13 mouse cellular contexts compared by ENCODE assay signal in the genomic region with DNA sequence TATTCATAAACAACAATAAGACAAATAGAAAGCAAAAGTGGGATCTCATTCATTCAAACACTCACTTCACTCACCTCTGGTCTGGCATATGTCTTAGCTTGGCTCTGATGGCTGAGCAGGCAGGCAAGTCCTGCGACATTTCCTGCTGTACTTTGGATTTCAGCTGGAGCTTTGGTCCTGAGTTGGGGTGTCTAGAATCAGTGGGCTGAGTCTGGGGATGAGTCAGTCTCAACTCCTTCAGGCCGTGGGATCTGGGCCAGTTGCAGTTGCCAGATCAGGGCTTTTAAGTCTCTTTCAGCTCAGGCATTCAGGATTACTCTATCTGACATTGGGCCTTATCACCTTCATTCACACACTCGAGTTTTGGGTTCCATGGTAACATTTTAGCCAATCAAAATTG.
DNase-seq lines count a peak whose midpoint lies in the region; ATAC-seq lines count a peak whose summit lies in the region.
"Had no signal": no experiment of that assay in that cellular context is flagged by ENCODE, and none has a peak within 500 bp of the region (broad histone marks: within the 10 kb centered on the region; RNA-seq: fewer than 3 reads in every experiment).

No protein-coding gene starts in this region.

- no peak for ATAC-seq in megakaryocyte-erythroid progenitor cell, adult 5-6 weeks (replicated peaks; ENCODE audit: low FRiP score, low TSS enrichment, poor library complexity, severe bottlenecking)
- ATAC-seq: activated CD4-positive, CD25-positive, alpha-beta regulatory T cell, adult 4 months; liver, embryonic 12.5 days had no signal

- peak; percentile 71 for DNase-seq in heart, adult 11 months
- DNase-seq in heart, adult 18-20 months: no peak
- DNase-seq in right cerebral cortex, adult 18-20 months: peak; percentile 51
- no peak for DNase-seq in right cerebral cortex, postnatal 14 days
- DNase-seq in NIH3T3 (ENCODE audit: low read depth): peak; percentile 34
- DNase-seq in brain, adult 2 months (ENCODE audit: low read depth, low spot score): peak; percentile 71
- DNase-seq: cerebellum, adult 11 months; cerebellum, postnatal 36 days; gastrocnemius, postnatal 25 days; kidney, adult 18-20 months had no signal

Comparison
In these comparisons a context has a peak if more than half of its experiments do, and no peak if none do; other contexts are left out.
1. DNase-seq: peak in heart, adult 11 months (single experiment), right cerebral cortex, adult 18-20 months (single experiment), NIH3T3 (single experiment) and brain, adult 2 months (single experiment); none in heart, adult 18-20 months (0 of 2) and right cerebral cortex, postnatal 14 days (single experiment).